Mouse (Mus musculus) embryo, embryonic 10.5 days (tissue): Measurements from ENCODE around the gene Snrk.

Experiments used
- DNase-seq: peaks from one replicate; pipeline ENCODE4 v3.0.0-alpha.2; 2015; ENCODE audit warnings: low spot score

Snrk gene

DNA sequence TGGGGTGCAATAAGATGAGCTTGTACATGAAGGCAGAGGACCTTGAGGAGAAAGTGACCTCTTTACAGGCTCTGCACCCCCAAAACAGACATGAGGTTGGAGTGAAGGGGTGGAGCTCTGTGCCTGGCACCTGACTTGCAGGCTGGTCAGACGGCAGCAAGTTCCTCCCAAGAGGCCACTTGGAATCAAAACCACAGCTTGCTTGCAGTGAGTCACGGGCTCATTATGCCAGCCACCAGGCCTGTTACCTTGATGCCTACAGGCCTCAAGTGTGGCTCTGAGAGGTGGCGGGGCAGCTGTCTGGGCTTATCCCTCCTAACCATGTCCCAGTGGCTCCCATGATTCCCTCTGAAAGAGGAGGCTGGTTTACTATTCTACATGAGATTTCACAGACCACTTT is 63.0 kb downstream of the Snrk start:
- no peak for DNase-seq

DNA sequence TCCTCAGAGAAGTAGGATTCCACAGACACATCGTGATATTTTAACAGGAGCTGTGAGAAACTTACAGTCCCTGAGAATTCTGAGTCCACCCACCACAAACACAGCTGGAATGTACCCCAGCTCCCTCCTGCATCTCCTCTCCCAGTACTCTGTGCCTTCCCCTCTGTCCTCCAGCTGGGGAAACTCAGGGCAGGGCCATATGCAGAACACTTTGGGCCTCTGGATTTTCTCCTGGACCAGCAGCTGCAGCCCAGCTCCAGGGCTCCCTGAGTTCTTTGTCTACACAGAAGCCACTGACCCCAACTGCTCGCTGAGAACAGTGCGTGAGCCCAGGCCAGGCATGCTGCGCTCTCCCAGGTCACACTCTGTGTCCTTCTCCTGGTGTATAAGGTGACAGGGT is 66.0 kb downstream of the Snrk start:
- no peak for DNase-seq

DNA sequence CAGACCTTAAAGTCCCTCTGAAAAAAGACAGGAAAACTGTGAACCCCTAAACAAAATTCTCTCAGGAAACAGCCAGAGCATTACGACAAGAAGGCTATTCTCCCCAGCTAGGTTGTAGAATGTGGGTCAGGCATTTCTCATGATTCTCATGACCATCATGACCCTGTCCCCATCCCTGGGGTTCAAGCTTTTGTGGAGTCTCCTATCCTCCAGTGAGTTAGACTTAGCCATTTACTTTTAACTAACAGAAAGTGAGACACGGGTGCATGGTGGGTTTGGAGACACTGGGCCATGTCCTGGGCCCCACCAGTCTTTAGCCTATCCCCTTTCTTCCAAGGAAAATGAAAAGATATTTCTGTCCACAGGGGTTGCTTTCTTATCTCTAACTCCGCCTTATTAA is 67.3 kb downstream of the Snrk start:
- DNase-seq, result no peak

DNA sequence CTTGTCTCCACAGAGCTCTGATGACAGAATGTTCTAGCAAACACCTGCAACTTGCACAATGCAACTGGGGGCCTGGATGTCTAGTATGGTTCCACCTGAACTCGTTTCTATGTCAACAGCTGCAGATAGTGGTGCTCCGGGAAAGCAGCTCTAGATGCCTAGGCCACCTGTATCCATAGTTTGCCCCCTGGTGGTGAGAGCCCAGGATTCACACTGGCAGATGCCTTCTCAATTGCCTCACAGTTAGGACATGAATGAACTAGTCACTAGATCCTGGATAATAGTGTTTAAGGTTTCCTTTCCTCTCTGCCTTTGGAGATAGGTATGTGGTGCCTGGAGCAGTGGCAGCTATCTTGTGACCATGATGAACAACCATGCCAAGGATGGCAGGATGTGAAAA is 68.0 kb downstream of the Snrk start:
- peak; percentile 79 for DNase-seq

DNA sequence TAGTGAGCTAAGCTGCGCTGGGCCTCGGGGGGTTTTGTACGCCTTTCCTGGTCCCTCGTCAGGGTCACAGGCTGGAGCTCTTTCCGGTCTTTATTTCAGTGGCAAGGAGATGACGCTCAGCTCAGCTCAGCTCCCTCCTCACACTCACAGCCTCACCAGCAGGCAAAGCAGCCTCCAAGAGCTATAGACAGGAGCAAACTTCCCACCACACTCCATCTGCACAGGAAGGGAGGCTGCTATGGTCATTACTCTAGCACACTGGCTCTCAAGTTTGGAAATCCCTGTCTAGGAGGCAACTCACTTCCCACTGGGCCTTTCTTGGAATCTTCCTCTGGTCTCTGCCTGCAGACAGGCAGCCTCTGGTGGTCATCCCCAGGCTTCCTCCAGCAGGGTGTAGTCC is 68.9 kb downstream of the Snrk start:
- no peak for DNase-seq

DNA sequence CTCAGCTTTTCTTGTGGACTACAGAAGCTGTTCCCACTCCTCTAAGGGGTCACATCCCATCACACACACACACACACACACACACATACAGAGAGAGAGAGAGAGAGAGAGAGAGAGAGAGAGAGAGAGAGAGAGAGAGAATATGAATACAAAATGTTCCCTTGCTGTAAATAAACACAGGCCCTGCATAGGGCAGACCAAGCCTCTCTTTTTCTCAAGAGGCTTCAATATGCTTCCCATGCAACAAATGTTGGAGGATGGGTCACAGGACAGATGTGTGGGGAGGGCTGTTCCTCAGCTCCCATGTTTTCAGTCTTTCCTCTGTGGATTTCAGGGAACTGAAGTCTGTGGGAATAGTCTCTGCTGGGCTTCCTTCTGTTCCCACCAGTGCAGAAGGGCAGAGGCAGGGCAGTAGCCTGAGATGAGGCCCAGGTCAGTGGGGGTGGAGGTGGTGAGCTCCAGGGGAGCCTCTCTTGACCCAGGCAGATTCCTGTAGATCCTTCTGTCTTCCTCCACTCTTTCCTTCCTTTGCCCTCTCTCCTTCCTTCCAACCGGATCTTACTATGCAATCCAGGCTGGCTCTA is 69.7 kb downstream of the Snrk start:
- DNase-seq, result no peak

DNA sequence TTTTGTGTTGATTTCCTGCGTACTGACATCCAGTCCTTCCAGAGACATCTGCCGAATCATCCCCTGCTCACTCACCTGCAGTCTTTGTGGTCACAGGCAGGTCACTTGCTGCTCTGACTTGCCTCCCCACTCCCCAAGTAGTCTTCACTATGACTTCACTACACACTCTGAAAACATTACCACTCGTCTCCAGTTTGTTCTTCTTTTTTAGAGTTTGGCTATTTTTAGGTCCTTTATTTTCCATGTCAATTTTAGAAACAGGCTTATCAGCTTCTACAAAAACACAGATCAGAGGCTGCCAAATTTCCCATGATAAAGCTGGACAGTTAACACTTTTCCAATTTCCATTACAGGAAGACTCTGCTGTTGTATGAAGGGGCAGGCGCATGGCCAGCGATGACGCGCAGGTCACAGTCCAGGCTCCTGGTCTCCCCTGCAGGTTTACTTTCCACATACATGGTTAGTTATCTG is 70.4 kb downstream of the Snrk start:
- DNase-seq, result no peak

DNA sequence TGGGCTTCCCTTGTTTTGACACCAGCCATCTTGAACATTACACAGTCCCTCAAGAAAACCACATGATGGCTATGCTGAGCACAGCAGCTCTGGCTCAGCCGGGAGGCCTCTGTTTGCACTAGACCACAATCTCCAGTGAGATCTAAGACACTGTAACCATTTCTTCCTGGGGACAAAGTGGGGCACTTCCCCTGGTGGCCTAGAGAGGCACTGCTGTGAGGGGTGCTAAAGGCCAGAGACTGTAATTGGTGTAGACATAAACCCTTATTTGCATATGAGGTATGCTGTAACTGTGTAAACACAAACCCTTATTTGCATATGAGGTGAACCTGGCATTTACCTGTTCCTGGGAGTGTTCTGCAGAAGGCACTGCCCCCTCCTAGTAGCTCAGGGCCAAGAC is 71.7 kb downstream of the Snrk start:
- DNase-seq, result no peak

DNA sequence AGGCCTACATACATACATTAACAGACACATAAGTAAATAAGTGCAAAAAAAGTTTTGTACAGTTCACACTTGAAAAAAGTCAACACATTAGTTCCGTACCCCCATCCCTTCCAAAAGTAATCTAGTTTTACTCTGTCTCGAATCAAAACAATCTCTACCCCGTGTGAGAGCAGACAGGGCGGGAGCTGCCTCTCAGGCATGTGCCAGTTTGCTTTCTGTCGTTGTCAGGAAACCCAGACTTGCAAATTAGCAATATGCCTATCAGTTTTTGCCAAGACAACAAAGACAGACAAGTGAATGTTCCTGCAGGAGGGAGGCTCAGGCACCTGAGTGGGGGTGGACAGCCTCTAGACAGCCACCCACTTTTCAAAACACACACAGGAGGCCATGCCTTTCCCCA is 76.3 kb downstream of the Snrk start:
- DNase-seq, result no peak

DNA sequence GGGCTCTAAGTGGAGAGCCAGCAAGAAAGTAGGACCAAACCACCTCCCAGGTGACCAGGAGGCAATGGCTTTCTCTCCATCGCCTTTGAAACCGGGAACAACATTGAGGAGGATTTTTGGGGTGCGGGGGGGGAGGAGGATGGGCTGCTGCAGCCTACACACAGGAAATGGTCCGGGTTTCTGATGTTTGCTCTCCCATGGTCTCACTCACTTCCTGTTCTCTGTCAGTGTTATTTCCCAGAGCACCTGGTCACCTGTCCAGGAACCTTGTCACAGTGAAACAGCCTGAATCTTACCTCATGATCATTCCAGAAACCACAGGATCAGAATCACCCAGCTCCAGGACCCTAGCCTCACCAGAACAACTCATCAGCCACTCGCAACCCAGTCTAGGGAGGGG is 76.8 kb downstream of the Snrk start:
- no peak for DNase-seq

DNA sequence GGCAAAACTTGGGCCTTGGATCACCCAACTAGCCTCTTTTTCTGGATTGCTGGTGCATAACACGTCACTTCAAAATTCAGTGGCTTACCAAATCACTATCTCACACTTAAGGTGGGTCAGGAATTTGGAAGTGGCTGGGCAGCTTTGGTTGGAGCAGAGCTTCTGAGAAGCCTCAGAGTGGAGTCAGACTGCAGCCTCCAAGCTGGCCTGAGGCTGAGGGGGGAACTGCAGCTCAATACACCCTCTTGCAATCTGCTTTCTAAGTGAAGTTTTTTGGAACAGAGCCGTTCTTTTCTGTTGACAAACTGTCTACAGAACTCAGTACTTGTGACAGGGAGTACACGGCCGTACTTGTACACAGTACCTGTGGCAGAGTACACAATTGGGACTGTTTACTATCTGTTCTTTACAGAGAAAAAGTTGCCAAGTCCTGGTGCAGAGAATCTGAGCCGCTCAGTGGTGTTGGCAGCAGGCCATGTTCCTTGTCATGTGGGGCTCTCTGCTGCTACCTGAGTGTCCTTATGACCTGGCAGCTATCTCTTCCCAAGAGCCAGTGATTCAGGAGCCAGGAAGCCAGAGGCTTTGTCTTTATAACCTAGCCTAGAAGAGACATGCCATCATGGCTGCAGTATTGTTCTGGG is 78.1 kb downstream of the Snrk start:
- no peak for DNase-seq

DNA sequence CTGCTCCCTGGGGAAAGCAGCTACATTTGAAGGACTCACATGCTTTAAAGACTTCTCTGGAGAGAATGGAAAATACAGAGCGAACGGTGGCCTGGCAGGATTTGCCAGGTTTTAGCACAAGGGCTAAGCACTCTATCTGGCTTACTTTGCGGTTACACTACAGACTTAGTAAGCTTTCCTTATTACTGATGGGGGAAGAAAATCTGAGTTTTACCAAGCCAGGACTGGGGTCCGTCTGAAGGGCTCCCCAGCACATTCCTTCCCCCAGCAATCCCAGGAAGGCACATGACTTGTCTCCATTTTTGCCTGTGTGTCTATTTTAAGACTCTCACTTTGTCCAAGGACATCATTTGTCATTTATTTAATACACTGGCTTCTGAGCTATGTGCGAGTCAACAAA is 80.0 kb downstream of the Snrk start:
- no peak for DNase-seq

DNA sequence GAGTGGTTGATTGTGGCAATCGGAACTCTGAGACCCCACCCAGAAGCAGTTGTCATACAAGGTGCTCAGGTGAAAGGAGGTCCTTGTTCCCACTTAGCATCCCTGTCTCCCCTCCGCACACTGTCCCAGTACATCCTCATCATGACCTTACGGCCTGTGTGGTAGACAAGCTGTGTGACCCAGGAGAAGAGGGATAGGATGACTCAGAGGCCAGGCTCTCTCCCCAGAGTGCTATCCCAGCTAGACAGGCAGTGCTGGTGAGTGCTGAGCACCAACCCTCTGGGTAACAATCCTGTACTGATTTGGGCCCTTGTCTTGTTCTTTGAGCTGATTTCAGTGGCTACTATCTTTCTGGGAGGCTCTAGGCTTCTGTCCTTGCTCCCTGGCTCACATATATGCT is 81.6 kb downstream of the Snrk start:
- DNase-seq, result no peak

DNA sequence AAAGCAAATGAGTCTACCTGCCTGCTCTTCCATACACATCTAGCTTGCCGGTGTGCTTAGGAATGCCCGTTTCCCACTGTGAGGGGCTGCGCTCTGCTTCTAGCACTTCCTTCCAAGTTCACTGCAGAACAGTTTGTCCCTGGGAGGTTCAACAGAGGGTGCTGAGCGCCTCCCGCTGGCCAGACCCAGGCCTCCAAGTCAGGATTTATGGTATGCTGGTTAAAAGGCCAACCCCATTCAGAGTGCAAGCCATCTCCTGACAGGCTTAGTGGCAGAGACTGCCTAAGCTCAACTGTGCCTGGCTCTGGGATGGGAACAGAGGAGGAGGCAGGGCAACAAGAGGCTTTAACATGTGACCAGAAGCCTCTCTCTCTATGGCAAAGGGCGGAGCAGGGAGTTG is 82.2 kb downstream of the Snrk start:
- peak; percentile 70 for DNase-seq

DNA sequence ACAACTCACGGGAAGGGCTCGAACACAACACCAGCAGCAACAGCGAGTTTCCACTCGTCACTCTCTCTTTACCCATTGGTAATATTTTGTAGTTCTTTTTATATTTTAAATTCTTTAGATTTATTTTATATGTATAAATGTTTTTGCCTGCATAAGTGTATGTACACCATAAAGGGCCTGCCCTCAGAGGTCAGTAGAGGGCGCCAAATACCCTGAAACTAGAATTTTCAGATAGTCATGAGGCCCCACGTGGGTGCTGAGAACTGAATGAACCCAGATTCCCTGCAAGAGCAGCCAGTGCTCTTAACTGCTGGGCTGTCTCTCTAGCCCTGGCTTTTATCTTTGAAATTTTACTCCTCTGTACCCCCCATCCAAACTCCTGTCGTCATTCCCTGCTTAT is 87.4 kb downstream of the Snrk start:
- DNase-seq, result peak; percentile 68

DNA sequence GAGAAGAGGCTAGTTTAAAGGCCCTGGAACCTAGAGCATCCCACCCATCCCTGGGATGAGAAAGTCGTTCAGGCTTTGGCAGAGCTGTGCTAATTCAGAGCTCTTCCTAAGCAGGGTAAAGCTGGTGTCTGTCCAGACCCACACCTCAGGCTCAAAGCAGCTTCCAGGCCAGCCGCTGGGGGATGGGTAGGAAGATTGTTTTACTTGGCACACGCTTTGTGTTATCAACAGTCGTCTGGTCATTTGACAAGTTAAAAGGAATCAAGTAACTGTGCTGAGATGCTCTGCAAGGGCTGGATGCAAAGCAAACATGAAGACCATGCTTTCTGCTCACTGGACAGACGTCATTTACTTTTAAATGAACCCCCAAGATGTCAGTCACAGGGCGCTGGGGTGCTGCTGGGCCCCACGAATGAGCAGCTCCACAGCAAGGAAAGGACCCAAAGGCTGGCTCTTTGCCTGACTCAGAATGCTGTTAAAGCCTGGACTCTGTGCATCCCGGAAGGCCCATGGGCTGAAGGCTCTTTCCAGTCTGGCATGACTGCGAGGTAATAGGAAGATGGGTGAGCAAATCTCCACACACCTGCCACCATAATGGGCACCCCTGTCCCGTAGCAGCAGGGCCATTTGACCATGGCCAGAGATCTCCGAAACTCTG is 88.6 kb downstream of the Snrk start:
- DNase-seq, result peak; percentile 16

DNA sequence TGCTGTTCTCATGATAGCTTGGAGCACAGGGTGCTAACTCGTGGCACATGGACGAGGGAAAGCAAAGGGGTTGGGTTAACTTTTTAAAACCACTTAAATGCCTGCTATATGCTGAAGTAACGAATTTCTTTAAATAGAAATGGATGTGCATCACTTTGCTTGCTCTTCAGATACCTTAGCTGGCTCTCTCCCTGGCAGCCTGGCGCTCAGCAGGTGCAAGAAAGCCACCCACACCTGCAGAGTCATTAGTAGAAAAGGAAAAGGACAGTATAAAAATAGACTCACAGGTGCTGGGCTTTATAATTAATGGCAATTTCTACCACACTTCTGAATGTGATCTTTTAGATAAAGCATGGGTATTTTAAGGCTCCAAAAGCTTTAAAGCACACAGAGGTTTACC is 91.2 kb downstream of the Snrk start:
- no peak for DNase-seq

DNA sequence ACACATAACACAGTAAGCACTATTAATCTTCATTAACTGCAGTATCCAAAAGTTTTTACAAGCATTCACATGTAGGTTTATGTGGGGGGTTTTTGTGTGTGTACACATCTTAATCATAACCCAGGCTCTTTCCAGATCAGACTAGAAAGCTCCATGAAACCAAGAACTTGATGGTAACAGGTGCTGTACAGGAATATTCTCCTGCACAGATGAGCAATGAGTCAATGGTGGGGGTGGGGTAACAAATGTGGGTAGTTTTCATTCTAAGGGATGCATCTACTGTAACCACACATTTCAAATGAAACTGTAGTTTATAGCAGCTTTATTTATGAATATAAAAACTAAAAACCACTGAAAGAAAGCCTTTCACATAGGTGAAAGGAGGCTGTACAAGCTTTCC is 98.1 kb downstream of the Snrk start:
- DNase-seq, result no peak

DNA sequence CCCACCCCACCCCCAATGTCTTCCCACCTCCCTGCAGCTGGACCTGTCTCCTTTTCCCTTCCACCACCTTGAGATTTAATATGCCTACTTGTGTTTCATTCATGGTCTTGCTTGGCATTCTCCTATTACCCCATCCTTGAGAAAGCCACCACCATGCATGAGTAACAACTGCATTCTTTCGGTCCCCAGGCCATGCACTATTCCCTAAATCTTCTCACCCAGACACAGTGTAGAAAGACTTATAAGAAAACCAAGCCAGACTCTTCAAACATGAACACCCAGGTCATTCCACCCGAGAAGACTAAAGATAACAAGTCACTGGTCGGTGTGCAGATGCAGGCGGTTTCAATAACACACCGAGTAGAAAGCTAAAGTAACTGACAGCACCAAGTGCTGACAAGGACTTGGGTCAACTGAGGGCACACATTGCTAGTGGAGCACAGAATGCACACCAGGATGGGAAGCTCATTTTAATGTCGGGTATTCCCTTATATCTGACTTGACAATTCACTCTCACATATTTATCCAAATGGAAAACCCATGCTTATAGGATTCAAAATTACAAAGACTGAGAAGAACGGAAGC is 100.0 kb downstream of the Snrk start:
- DNase-seq, result no peak
